Mouse (Mus musculus) kidney, embryonic 14.5 days (tissue): ENCODE measurements at regions not wholly inside any gene's neighbourhood (a gene's known extent, or its start where the extent isn't known, plus 50 kb on each side); places are given as distances from the start of the nearest gene placed in this dataset.

ENCODE experiments used
- ATAC-seq: fragments of 200-750 bp; cut with Nextera tagmentation; 2 replicates; pipeline ENCODE4 v1.8.0; 2017; ENCODE audit warnings: moderate number of reproducible peaks, mild to moderate bottlenecking, moderate TSS enrichment, moderate library complexity; ENCODE audit not compliant: low FRiP score, low TSS enrichment
- H3K27ac ChIP-seq: fragments of 300-500 bp; sonication (generic); 2 replicates; pipeline ENCODE4 v1.5.1; 2014; ENCODE audit warnings: low read depth, mild to moderate bottlenecking, low read length, moderate library complexity, mixed read lengths
- H3K27me3 ChIP-seq: fragments of 300-500 bp; sonication (generic); 2 replicates; pipeline ENCODE4 v1.6.1; 2014; ENCODE audit warnings: mild to moderate bottlenecking, low read length; ENCODE audit not compliant: control insufficient read depth, insufficient read depth
- H3K36me3 ChIP-seq: fragments of 300-500 bp; sonication (generic); 2 replicates; pipeline ENCODE4 v1.6.1; 2014; ENCODE audit warnings: low read length, mixed read lengths; ENCODE audit not compliant: control insufficient read depth, insufficient read depth
- H3K4me1 ChIP-seq: fragments of 300-500 bp; sonication (generic); 2 replicates; pipeline ENCODE4 v1.6.1; 2014; ENCODE audit warnings: low read length, mixed read lengths; ENCODE audit not compliant: control insufficient read depth, insufficient read depth
- H3K4me2 ChIP-seq: fragments of 300-500 bp; sonication (generic); replicated peaks from 2 replicates; pipeline ENCODE4 v1.6.1; 2014; ENCODE audit warnings: low read depth, mild to moderate bottlenecking, low read length
- H3K4me3 ChIP-seq: fragments of 300-500 bp; sonication (generic); 2 replicates; pipeline ENCODE4 v1.5.1; 2014; ENCODE audit warnings: mild to moderate bottlenecking, low read length
- H3K9ac ChIP-seq: fragments of 300-500 bp; sonication (generic); 2 replicates; pipeline ENCODE4 v1.6.1; 2014; ENCODE audit warnings: low read depth, mild to moderate bottlenecking, low read length, moderate library complexity
- H3K9me3 ChIP-seq: fragments of 300-500 bp; sonication (generic); 2 replicates; pipeline ENCODE4 v1.6.1; 2016; ENCODE audit warnings: low read length; ENCODE audit not compliant: control insufficient read depth
- WGBS: fragments of 180-500 bp; shearing (Covaris S2); extraction: QIAGEN DNeasy Blood & Tissue Kit; methylation state at CpG from one replicate; pipeline ENCODE4 v1.1.7; 2014; 5-methylcytosine and 5-hydroxymethylcytosine counted together

GRCm38 (mm10) chr1:77256115-77256842, 258.6 kb downstream of the Epha4 start:
- Histone ChIP-seq H3K4me1 (0 out of 2 replicates have a peak, but pooled peaks cover 2% of the 10 kb centered on the region), H3K4me2 (no peak overlapping the region), H3K27ac (no peak overlapping the region), H3K9me3 (no peaks in the 10 kb centered on the region), H3K9ac (no peak overlapping the region), H3K4me3 (no peak overlapping the region), H3K36me3 (no peaks in the 10 kb centered on the region), H3K27me3 (no peaks in the 10 kb centered on the region)
- WGBS, result 33% methylated on average over 14 of the region's 14 CpGs
- ATAC-seq, result peak; percentile 39; the same call in 1 of the 2 replicates

GRCm38 (mm10) chr1:77258730-77259310, 256.1 kb downstream of the Epha4 start:
- 52% methylated on average over 7 of the region's 7 CpGs for WGBS
- Histone ChIP-seq H3K4me1 (0 out of 2 replicates have a peak, but pooled peaks cover 2% of the 10 kb centered on the region), H3K4me2 (no peak overlapping the region), H3K9ac (no peak overlapping the region), H3K9me3 (no peaks in the 10 kb centered on the region), H3K27ac (peak overlapping the region; percentile 0; the same call in 1 of the 2 replicates), H3K36me3 (no peaks in the 10 kb centered on the region), H3K27me3 (no peaks in the 10 kb centered on the region), H3K4me3 (no peak overlapping the region)
- no peak for ATAC-seq

GRCm38 (mm10) chr1:77259789-77260188, 255.1 kb downstream of the Epha4 start:
- Histone ChIP-seq H3K9me3 (no peaks in the 10 kb centered on the region), H3K36me3 (no peaks in the 10 kb centered on the region), H3K9ac (no peak overlapping the region), H3K4me2 (no peak overlapping the region), H3K27ac (no peak overlapping the region), H3K4me1 (0 out of 2 replicates have a peak, but pooled peaks cover 2% of the 10 kb centered on the region), H3K4me3 (no peak overlapping the region), H3K27me3 (no peaks in the 10 kb centered on the region)
- no peak for ATAC-seq
- WGBS, result 67% methylated on average over 11 of the region's 11 CpGs

GRCm38 (mm10) chr1:77261678-77262077, 253.2 kb downstream of the Epha4 start:
- Histone ChIP-seq H3K9ac (no peak overlapping the region), H3K4me2 (no peak overlapping the region), H3K4me1 (peaks cover 4% of the 10 kb centered on the region), H3K27me3 (no peaks in the 10 kb centered on the region), H3K9me3 (no peaks in the 10 kb centered on the region), H3K27ac (no peak overlapping the region), H3K4me3 (no peak overlapping the region), H3K36me3 (no peaks in the 10 kb centered on the region)
- ATAC-seq, result no peak
- 89% methylated on average over 4 of the region's 4 CpGs for WGBS

- Histone ChIP-seq H3K4me1 (peaks cover 5% of the 10 kb centered on the region), H3K36me3 (no peaks in the 10 kb centered on the region), H3K9me3 (no peaks in the 10 kb centered on the region), H3K9ac (no peak overlapping the region), H3K4me3 (no peak overlapping the region), H3K27ac (no peak overlapping the region), H3K27me3 (no peaks in the 10 kb centered on the region), H3K4me2 (no peak overlapping the region)
- WGBS, result 12% methylated on average over 8 of the region's 8 CpGs
- 0 out of 2 replicates have a peak, but pooled peaks have one; percentile 57 for ATAC-seq
These were observed 249.2 kb downstream of the Epha4 start for GRCm38 (mm10) chr1:77265677-77266076.

- ATAC-seq, result peak; percentile 66; the same call in 1 of the 2 replicates
- H3K36me3 ChIP-seq, result no peaks in the 10 kb centered on the region
- H3K27ac ChIP-seq, result no peak overlapping the region
- no peak overlapping the region for H3K4me3 ChIP-seq
- H3K9me3 ChIP-seq, result no peaks in the 10 kb centered on the region
- H3K9ac ChIP-seq, result no peak overlapping the region
- no peak overlapping the region for H3K4me2 ChIP-seq
- no peaks in the 10 kb centered on the region for H3K27me3 ChIP-seq
- WGBS, result 56% methylated on average over 4 of the region's 4 CpGs
- peaks cover 5% of the 10 kb centered on the region for H3K4me1 ChIP-seq
These were observed 247.4 kb downstream of the Epha4 start for GRCm38 (mm10) chr1:77267311-77268003.

GRCm38 (mm10) chr1:77275297-77275696, 239.6 kb downstream of the Epha4 start:
- Histone ChIP-seq H3K4me3 (no peak overlapping the region), H3K27ac (no peak overlapping the region), H3K36me3 (no peaks in the 10 kb centered on the region), H3K27me3 (no peaks in the 10 kb centered on the region), H3K4me2 (no peak overlapping the region), H3K9ac (no peak overlapping the region), H3K4me1 (no peaks in the 10 kb centered on the region), H3K9me3 (no peaks in the 10 kb centered on the region)
- ATAC-seq, result no peak
- WGBS, result 83% methylated on average over 9 of the region's 9 CpGs

- ATAC-seq, result no peak
- H3K4me3 ChIP-seq, result no peak overlapping the region
- no peaks in the 10 kb centered on the region for H3K27me3 ChIP-seq
- no peaks in the 10 kb centered on the region for H3K36me3 ChIP-seq
- no peak overlapping the region for H3K4me2 ChIP-seq
- WGBS, result 40% methylated on average over 7 of the region's 7 CpGs
- H3K9me3 ChIP-seq, result no peaks in the 10 kb centered on the region
- H3K4me1 ChIP-seq, result no peaks in the 10 kb centered on the region
- no peak overlapping the region for H3K9ac ChIP-seq
- H3K27ac ChIP-seq, result no peak overlapping the region
These were observed 235.3 kb downstream of the Epha4 start for GRCm38 (mm10) chr1:77279566-77279965.
